Mouse (Mus musculus): ENCODE measurements at regions not wholly inside any gene's neighbourhood (a gene's known extent, or its start where the extent isn't known, plus 50 kb on each side); places are given as distances from the start of the nearest gene placed in this dataset.
A peak's percentile ranks its signal among the peaks of the same experiment; 100 is the strongest.

DNA sequence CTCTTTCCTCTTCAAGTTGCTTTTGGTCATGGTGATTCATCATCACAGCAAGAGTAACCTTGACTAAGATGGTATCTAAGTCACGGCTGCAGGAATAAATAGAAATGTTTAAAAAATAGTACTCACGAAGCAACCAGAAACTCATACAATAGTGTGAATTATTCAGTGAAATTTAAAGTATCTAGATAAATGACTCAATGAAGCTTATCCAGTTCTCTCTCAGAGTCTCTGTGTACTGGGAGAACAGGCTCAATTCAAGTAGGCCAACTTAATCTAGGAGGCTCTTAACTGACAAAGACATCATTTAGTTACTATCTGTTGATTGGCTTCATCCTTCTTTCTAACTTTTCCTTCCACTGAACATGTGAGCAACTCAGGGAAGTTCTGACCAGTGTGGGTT, 175.5 kb upstream of the Pcdh15 start:
- DNase-seq: no peak

DNA sequence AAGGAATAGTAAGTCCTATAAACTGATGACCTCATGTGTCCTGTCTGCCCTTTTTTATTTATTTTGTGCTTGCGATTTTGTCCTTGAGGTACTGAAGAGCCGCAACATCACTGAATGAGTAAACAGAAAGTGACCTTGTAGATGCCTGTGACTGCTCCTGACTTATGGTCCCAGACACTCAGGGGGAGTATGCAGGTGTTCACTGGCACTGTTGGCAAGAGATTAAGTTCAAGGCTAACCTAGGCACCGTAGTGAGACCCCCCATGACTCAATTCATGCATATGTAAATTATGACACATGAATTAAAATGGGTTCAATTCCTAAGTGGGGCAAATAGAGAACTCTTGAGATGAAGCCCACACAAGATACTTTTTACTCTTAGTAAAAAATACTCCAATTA, 142.2 kb upstream of the Pcdh15 start:
- no peak for DNase-seq

DNA sequence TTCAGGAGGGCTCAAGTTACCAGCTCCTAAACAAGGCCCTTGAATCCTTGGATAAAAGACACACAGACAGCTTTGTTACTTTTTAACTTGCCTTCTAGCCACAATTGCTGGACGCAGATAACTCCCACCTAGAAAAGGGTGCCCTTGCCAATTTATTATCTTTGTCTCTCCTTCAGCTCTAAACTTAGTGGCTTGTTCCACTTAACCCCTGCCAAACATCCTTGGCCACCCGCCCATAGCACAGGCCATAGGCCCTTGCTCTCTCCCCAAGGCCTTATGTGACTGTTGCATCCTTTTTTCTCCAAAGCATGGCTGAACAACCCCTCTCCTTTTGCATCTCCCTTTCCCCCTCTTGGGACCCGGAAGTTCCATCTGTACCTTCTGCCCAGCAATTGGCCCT, 139.1 kb upstream of the Pcdh15 start:
- peak; percentile 6 for DNase-seq

DNA sequence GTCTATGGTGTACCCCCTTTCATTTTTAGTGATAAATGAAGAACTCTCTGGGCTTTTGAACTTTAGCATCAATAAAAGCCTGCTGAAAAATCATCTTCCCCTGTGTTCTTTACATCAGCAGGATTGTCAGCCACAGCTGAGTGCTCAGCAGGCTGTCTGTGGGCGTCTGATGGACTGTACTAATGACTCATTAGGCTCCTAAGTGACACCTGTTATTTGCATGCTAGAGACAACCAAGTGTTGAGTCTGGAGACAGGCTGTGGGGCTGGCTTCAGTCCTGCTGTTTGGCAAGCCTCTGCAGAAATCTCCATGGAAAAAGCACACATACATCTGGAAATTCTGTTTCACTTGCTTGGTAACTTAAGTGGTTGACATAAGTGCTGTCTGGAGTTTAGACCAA, 117.8 kb upstream of the Pcdh15 start:
- no peak for DNase-seq

DNA sequence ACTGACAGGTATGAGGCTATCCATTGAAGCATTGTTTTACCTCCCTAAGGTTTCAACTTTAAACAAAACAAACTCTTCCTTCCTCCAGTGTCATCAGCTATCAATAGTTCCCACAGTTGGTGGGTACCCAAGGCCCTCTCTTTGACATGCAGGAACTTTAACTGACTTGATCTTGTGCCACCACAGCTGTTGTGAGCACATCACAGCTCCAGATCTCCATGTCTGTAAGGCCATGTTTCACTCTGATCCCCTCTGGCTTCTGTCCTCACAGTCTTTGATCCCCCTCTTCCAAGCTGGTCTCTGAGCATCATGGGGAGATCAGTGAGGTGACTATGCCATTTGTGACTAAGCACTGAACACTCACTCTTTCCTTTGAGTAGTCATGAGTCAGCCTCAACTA, 110.8 kb upstream of the Pcdh15 start:
- DNase-seq: no peak

DNA sequence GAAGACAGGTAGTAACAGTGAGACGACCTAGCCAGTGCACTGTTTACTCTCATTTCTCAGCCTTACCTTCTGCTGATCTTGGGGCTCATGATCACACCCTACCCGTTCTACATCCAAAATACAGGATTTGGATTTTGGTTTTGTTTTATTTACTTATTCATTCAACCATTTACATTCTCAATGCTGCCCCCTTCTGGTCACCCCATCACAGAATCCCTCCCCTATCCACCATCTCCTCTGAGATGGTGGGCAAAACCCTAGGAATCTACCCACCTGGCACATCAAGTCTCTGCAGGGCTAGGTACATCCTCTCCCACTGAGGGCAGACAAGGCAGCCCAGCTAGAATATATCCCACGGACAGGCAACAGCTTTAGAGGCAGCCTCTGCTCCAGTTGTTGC, 88.2 kb upstream of the Pcdh15 start:
- DNase-seq: peak; percentile 10

DNA sequence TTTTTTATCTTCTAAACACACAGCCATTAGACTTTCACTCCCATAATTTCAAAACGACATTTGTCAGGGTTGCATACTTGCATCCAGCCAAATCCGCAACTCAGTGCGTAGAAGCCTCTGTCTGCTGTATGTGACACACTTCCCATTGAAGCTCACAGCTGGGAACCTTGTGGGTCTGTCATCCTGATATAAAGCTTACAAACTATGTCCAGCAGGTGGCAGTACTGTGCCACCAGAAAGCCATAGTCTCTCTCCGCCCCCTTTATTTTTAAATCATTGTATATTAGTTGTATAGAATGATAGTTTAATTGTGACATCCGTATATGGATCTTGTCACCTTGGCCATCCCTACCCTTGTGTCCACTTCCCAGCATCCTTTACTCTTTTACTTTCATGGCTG, 87.3 kb upstream of the Pcdh15 start:
- peak; percentile 7 for DNase-seq

DNA sequence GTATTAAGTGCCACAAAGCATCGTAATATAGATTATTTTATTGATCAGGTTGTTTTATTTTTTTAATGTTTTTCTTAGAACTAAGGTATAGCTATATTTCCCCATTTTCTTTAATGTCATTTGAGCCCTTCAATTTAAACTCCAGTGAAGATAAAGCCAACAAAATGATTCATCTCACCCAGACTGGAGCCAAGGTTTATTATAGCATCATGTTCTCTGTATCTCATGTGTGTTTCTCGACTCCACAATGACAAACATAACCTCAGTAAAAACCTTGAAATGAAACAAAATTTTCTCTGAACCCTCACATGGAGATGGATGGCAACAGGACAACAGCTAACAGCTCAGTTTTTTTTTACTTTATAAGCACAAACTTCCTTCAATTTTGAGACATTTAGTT, 61.7 kb upstream of the Pcdh15 start:
- no peak for DNase-seq

DNA sequence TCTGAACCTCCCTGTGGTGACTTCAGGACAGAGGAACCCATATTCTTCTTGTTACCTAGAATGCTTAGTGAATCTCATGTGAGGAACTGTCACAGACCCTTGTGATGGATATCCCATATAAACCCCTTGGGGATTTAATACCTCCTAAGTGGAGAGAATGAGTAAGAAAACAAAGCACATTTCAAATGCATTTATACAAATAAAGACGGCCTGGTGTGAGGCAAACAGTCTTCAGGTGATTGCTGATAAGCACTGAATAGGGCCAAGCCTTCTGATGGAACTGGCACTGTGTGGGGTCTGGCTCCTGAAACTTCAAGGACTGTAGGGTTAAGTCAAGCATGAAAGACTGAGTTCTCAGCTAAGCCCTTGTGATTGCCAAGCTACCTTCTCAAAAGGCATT, 59.6 kb upstream of the Pcdh15 start:
- no peak for DNase-seq
